Mouse (Mus musculus) thymus, adult 18-20 months (tissue): ENCODE measurements around the gene Apol7e.
"Not testable (repeated sequence)": the region's sequence is repeated elsewhere in the genome, so short reads cannot be mapped to it uniquely, and the experiment has no call there.

Experiments
- DNase-seq, 2 experiments: peaks; one replicate each; pipeline ENCODE4 v3.0.0; 2022; ENCODE audit warnings: mixed read lengths in 2 of 2

Apol7e gene

GRCm38 (mm10) chr15:77698656-77699055 lies at the start of gene Apol7e:
Gene Apol7e, plus strand, starts transcription at chr15:77698857.
- peak in 1 of 2 experiments; percentile 10 for DNase-seq

DNA sequence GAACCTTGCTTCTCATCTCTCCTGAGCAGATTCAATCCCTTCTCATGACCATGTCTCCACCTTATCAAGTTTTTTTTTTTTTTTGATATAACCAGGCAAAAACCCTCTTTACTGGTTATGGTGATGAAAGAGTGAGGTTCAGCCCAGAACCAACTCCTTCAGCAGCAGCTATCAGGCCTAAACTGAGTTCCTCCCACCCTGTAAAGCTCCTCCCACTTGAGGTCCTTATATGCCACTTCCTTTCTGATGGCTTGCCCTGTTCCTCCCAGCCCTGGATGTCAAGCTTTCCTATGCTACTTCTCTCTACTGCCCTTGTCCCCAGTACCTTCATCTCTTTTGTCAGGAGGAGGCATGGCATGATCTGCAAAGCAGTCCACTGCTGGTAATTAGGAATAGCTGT lies 47.5 kb upstream of the Apol7e start:
- DNase-seq: not testable (repeated sequence)

- DNase-seq: not testable (repeated sequence)
Observed at GRCm38 (mm10) chr15:77659773-77660172, 38.9 kb upstream of the Apol7e start.

DNA sequence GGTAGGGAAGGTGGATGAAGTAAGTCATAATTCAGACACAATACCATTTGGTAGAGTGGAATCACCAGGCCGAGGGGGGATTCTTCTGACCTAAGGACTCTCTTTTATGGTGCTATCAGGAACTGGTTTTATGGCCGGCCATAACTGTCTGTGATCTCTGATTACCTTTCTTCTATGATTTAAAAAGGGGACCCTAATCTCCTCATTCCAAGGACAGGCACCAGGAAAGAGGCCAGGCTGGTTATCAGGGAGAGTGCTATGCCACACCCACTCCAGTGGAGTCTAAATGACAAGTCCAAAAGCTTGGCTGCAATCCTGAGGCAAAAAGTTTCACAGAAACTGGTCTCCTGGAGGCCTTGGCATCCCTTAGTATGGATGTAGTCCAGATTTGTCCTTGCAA lies 36.8 kb upstream of the Apol7e start:
- not testable (repeated sequence) for DNase-seq

- DNase-seq: not testable (repeated sequence)
Observed at GRCm38 (mm10) chr15:77674081-77674480, 24.6 kb upstream of the Apol7e start.

GRCm38 (mm10) chr15:77683944-77684343 lies 14.7 kb upstream of the Apol7e start:
- DNase-seq: not testable (repeated sequence)

GRCm38 (mm10) chr15:77691532-77692311 lies 6.9 kb upstream of the Apol7e start:
- DNase-seq: not testable (repeated sequence)

DNA sequence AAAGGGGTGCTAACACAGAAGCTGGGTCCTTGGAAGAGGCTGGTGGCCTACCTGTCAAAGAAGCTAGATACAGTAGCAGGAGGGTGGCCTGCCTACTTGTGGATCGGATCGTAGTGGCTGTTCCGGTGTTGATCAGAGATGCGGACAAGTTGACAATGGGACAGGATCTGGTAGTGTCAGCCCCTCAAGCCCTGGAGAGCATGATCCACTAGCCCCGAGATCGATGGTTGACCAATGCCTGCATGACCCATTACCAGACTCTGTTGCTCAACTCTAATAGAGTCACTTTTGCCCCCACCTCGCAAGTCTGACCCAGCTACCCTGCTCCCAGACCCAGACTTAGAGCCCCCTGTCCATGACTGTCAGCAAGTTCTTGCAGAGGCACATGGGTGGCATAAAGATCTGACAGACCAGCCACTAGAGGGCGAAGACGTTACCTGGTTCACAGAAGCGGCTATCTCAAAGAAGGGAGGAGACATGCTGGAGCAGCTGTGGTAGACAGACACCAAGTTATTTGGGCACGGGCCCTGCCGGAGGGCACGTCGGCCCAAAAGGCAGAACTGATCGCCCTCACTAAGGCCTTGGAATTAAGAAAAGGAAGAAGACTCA lies 3.9 kb upstream of the Apol7e start:
- DNase-seq: peak; percentile 36 to 49

DNA sequence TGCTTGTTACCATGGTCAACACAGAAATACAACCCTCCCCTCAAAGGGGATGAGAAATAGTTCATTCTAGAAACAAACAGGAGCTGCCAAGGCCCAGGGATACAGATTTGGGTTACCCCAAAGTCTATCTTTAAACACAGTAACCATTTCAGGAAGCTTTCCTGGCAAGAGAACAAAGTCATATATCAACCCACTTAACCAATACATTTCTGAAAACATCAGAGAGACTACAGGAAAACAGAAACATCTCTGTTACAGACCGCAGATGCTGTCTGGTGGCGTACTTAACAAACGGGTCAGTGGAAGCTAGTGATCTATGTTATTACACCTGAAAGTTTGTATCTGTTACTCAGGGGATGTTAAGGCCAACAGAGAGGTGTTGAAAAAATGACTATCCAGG lies 6.6 kb downstream of the Apol7e start:
- DNase-seq: not testable (repeated sequence)

DNA sequence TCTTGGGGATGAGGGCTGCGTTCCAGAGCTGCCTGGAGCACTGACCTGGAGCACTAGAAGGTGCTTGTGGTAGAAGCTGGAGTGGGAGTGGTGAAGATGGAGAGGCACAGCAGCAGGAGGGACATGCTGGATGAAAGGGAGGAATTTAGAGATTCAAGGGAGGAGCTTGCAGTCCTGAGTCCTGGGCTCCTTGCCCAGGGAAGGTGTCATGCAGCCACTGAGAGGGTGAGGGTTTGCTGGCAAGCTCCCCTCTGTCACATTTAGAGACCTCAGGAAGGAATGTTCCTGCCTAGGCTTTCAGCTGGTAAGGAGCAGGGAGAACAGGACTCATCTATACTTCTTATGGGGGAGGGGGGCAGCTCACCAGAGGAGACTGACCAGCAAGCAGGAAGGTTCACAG lies 10.3 kb downstream of the Apol7e start:
- DNase-seq: not testable (repeated sequence)

GRCm38 (mm10) chr15:77718240-77718639 lies 19.6 kb downstream of the Apol7e start:
- not testable (repeated sequence) for DNase-seq

DNA sequence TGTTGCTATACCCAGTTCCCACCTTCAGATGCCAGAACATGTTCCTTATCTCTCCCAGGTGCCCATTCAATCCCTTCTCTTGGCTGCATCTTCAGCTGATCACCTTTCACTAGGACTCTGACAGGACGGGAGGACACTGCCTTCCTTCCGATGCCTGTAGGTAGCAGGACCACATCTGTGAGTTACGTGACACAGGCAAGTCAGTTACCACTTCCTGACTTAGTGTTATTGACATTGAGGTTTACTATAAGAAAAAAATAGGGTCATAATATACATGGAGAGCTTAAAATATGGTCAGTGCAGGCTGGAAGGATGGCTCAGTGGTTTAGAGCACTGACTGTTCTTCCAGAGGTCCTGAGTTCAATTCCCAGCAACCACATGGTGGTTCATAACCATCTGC lies 22.9 kb downstream of the Apol7e start:
- not testable (repeated sequence) for DNase-seq

GRCm38 (mm10) chr15:77724208-77724911 lies 25.7 kb downstream of the Apol7e start:
- not testable (repeated sequence) for DNase-seq

- not testable (repeated sequence) for DNase-seq
Observed at GRCm38 (mm10) chr15:77725393-77726020, 26.9 kb downstream of the Apol7e start.

GRCm38 (mm10) chr15:77727139-77727538 lies 28.5 kb downstream of the Apol7e start:
- DNase-seq: not testable (repeated sequence)

GRCm38 (mm10) chr15:77727745-77728144 lies 29.1 kb downstream of the Apol7e start:
- DNase-seq: not testable (repeated sequence)

DNA sequence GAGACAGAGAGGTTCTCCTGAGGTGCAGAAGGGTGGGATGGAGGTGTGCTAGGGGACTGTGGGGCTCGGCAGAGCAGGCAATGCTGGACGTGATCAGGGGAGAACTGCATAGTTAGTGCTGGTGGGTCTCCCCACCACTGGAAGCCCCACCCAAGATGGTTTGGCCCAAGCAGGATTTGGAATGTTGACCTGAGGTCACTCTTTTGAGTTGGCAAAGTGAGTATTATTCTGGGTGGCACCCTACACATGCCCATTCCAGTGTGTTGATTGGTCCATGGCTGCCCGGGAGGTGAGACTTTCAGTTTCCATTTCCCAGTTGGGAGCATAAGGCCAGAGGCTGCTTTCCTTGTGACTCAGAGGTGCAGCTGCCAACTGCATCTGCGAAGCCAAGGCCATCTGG lies 30.1 kb downstream of the Apol7e start, which contains the start of gene Apol9b:
Gene Apol9b (plus strand): TSS at position 301 of the 400 bp plus-strand sequence.
- not testable (repeated sequence) for DNase-seq

- DNase-seq: no peak
Observed at GRCm38 (mm10) chr15:77731605-77732004, 32.9 kb downstream of the Apol7e start.

- DNase-seq: not testable (repeated sequence)
Observed at GRCm38 (mm10) chr15:77732851-77733250, 34.2 kb downstream of the Apol7e start.

DNA sequence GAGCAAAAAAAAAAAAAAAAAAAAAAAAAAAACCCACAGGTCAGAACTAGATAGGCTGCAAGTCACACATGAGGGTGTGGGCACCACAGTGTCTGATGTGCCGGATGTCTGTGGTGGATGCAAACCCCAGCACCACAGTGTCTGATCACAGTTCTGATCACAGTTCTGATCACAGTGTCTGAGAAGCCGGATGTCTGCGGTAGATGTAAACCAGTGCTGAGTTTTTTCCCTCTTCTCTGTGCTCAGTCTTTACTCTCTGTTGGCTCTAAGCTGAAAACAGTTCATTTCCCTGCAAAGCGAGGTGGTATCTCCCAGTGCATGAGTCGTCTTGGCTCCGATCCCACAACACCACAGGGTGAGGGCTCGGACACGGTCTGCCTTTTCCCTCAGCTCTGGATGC lies 34.7 kb downstream of the Apol7e start:
- DNase-seq: peak in 1 of 2 experiments; percentile 55

DNA sequence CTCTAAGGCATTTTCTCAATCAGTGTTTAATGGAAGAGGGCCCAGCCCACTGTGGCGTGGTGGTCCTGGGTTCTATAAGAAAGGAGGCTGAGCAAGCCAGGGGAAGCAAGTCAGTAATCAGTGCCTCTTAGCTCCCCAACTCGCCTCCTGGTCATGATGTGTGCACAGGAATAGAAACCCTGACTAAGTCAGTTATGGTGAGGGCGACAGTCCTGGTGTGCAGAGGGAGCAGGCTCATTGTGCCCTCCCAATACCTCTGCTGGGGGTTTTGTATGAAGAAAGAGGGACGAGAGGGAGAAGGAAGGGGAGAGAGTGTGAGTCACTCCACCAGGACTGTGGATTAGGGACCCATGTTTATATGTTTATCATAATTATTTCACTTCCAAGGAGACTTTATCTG lies 35.2 kb downstream of the Apol7e start:
- not testable (repeated sequence) for DNase-seq

GRCm38 (mm10) chr15:77740511-77741297 lies 42.0 kb downstream of the Apol7e start:
- DNase-seq: no peak
